Mouse (Mus musculus) left cerebral cortex, adult 2 months (tissue): ENCODE measurements around the gene Ms4a14. TPM values are rescaled to one million over a fixed set of nuclear protein-coding genes. Genes with fewer than 3 reads are reported as not detected.
"Not testable (repeated sequence)": the region's sequence is repeated elsewhere in the genome, so short reads cannot be mapped to it uniquely, and the experiment has no call there.

Experiments used
- DNase-seq, 2 experiments: peaks; one replicate each; pipeline ENCODE4 v3.0.0; 2021 to 2022; ENCODE audit warnings: low spot score in 2 of 2, mixed read lengths in 1 of 2; ENCODE audit errors: extremely low spot score in 1 of 2
- H3K27ac ChIP-seq: fragments of 200-600 bp; 2 replicates; pipeline ENCODE4 v1.8.1; 2022
- H3K4me3 ChIP-seq: fragments of 200-600 bp; 2 replicates; pipeline ENCODE4 v1.8.1; 2022
- CTCF ChIP-seq: fragments of 200-600 bp; IDR thresholded peaks from 2 replicates; pipeline ENCODE4 v1.8.1; 2022; ENCODE audit warnings: antibody characterized with exemption, mild to moderate bottlenecking, moderate library complexity
- intact Hi-C: fragments of 180-260 bp; cut with DNase I; formaldehyde crosslinking; loops from one replicate; pipeline ENCODE4 v1.15.1; 2025
- long read RNA-seq, 2 experiments: library from polyadenylated mRNA; stranded (forward); transcript quantifications; one replicate each; pipeline ENCODE4 v2.0.0; 2021; ENCODE audit warnings: borderline mapping rate in 2 of 2
- total RNA-seq, 2 experiments: library from RNA; stranded (reverse); gene quantifications; 2 replicates each; pipeline ENCODE4 v1.2.3; 2021

Gene Ms4a14
- not detected for total RNA-seq
- long read RNA-seq, experiment 1: 0 reads
- long read RNA-seq, experiment 2: 0 reads

- DNase-seq: no peak
- no peak for TF ChIP-seq CTCF
- H3K4me3 ChIP-seq: no peak within 1 kb of the TSS
- intact Hi-C loops: no loop called here
- no peak within 1 kb of the TSS for H3K27ac ChIP-seq
Measured at GRCm38 (mm10) chr19:11314354-11314753, at the start of gene Ms4a14. Ms4a14 (minus strand) TSS chr19:11314454.

GRCm38 (mm10) chr19:11362002-11362401, 47.7 kb upstream of the Ms4a14 start:
- intact Hi-C loops: no loop called here
- no peak overlapping the region for H3K4me3 ChIP-seq
- TF ChIP-seq CTCF: no peak
- no peak for DNase-seq
- H3K27ac ChIP-seq: no peak overlapping the region

GRCm38 (mm10) chr19:11360106-11360505, 45.9 kb upstream of the Ms4a14 start:
- no peak overlapping the region for H3K27ac ChIP-seq
- intact Hi-C loops: no loop called here
- DNase-seq: no peak
- no peak overlapping the region for H3K4me3 ChIP-seq
- peak; percentile 48 for TF ChIP-seq CTCF

- intact Hi-C loops: no loop called here
- no peak for DNase-seq
- Histone ChIP-seq H3K4me3 (no peak overlapping the region), H3K27ac (no peak overlapping the region)
- no peak for TF ChIP-seq CTCF
Measured at GRCm38 (mm10) chr19:11355730-11356129, 41.5 kb upstream of the Ms4a14 start.

GRCm38 (mm10) chr19:11351878-11352277, 37.6 kb upstream of the Ms4a14 start:
- Histone ChIP-seq H3K27ac (no peak overlapping the region), H3K4me3 (no peak overlapping the region)
- intact Hi-C loops: loop anchor here (5.0 kb wide), 2 partner anchors 250 to 415 kb away; partner anchors contain the start of gene Ms4a6d
- DNase-seq: no peak
- peak; percentile 48 for TF ChIP-seq CTCF

- DNase-seq: peak in 1 of 2 experiments; percentile 11
- no peak overlapping the region for H3K27ac ChIP-seq
- H3K4me3 ChIP-seq: no peak overlapping the region
- intact Hi-C loops: loop anchor here (5.0 to 10.0 kb wide), 3 partner anchors 252 to 417 kb away; partner anchors contain the start of gene Ms4a6d
- peak; percentile 10 for TF ChIP-seq CTCF
Measured at GRCm38 (mm10) chr19:11349698-11350481, 35.6 kb upstream of the Ms4a14 start.

- no peak for DNase-seq
- H3K4me3 ChIP-seq: no peak overlapping the region
- no peak; the same call in 1 of the 2 replicates for TF ChIP-seq CTCF
- H3K27ac ChIP-seq: no peak overlapping the region
- intact Hi-C loops: loop anchor here (10.0 kb wide), 1 partner anchor 299 kb away; no protein-coding TSS in a partner anchor
Measured at GRCm38 (mm10) chr19:11343992-11344391, 29.7 kb upstream of the Ms4a14 start.

GRCm38 (mm10) chr19:11343147-11343546, 28.9 kb upstream of the Ms4a14 start:
- Histone ChIP-seq H3K27ac (no peak overlapping the region), H3K4me3 (no peak overlapping the region)
- TF ChIP-seq CTCF: no peak
- DNase-seq: no peak
- intact Hi-C loops: loop anchor here (10.0 kb wide), 1 partner anchor 298 kb away; no protein-coding TSS in a partner anchor

GRCm38 (mm10) chr19:11335932-11336331, 21.7 kb upstream of the Ms4a14 start, which contains the start of gene Ms4a7:
Ms4a7 (minus strand) TSS chr19:11336146.
- intact Hi-C loops: no loop called here
- no peak within 1 kb of the TSS for H3K27ac ChIP-seq
- H3K4me3 ChIP-seq: no peak within 1 kb of the TSS
- no peak for DNase-seq
- no peak for TF ChIP-seq CTCF

- intact Hi-C loops: no loop called here
Measured at GRCm38 (mm10) chr19:11321123-11321522, 6.9 kb upstream of the Ms4a14 start.

GRCm38 (mm10) chr19:11316786-11317185, 2.5 kb upstream of the Ms4a14 start:
- no peak; the same call in 1 of the 2 replicates for TF ChIP-seq CTCF
- intact Hi-C loops: no loop called here
- DNase-seq: no peak
- Histone ChIP-seq H3K27ac (no peak overlapping the region), H3K4me3 (no peak overlapping the region)

More at GRCm38 (mm10) chr19:11321123-11321522, 6.9 kb upstream of the Ms4a14 start:
- H3K4me3 ChIP-seq: no peak overlapping the region
- TF ChIP-seq CTCF: no peak
- H3K27ac ChIP-seq: no peak overlapping the region
- no peak for DNase-seq

- no peak for TF ChIP-seq CTCF
- intact Hi-C loops: no loop called here
- Histone ChIP-seq H3K4me3 (no peak overlapping the region), H3K27ac (no peak overlapping the region)
- no peak for DNase-seq
Measured at GRCm38 (mm10) chr19:11308888-11309287, 5.4 kb downstream of the Ms4a14 start.

- H3K27ac ChIP-seq, intact Hi-C loops, H3K4me3 ChIP-seq, DNase-seq: not testable (repeated sequence)
Measured at GRCm38 (mm10) chr19:11299529-11299928, 14.7 kb downstream of the Ms4a14 start.
